Mouse (Mus musculus) kidney, postnatal 14 days (tissue): ENCODE measurements at regions not wholly inside any gene's neighbourhood (a gene's known extent, or its start where the extent isn't known, plus 50 kb on each side); places are given as distances from the start of the nearest gene placed in this dataset.

Experiments used
- DNase-seq: peaks from one replicate; pipeline ENCODE4 v3.0.0; 2022; ENCODE audit warnings: mixed read lengths

DNA sequence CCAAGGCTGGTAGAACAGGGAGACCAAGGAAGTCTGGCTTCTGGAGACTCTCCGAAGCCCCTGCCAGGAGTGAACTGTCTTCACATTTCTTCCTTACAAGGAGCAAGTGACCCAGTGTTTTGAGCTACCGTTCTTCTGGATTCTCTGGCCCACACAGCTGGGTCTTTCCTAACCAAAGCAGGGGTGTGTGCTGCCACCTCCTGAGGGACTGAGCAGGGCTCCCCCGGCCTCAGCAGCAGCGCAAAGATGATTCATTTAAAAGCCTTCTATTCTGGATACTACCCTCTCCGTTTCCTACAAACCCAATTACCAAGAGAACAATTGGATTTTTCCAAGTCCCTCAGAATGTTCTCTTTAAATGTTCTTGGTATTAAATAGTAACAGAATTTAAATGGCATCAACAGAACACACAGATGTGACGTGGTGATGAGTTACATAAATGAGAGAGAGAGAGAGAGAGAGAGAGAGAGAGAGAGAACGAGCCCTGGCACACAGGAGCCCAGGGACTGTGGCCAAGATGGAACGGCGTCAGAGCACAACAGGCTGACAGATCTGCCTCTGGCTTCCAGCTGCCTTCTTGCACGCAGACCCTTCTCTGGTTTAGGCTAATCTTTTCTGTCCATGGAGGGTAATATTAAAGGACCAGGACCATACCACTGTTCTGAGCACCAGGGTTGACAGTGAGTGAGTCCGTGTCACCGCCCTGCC, 191.6 kb downstream of the Agtpbp1 start:
- no peak for DNase-seq

- DNase-seq: no peak
Observed at GRCm38 (mm10) chr13:59392828-59393227, 192.2 kb downstream of the Agtpbp1 start.

DNA sequence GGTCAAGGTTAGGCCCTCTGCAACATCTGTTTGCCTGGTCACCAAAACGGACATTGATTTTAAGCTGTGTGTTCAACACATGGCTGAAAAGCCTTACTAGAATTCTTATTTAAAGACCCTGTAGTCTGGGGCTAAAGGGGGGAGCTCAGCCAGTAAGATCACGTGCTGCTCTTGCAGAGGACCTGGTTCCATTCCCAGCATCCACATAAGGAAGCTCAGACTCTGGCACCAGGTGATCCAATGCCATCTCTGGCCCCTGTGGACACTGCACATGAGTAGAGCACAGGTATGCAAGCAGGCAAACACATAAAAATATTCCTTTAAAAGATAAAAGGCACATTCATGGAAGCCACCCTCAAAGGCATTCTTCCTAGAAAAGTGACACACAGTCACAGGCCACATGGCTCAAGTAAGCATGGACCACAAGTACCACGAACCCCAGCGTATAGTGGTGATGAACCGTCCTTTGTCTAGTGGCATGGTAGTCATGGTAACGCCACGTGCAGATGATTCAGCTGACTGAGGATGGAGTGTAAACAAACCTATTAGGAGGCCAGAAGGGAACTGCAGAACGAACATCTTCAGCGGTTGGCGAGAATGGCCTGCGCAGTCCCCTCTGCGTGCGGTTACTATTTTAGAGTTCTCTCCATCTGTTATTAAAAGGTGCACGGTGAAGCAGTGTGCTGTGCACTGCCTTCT, 197.3 kb downstream of the Agtpbp1 start:
- DNase-seq: no peak

DNA sequence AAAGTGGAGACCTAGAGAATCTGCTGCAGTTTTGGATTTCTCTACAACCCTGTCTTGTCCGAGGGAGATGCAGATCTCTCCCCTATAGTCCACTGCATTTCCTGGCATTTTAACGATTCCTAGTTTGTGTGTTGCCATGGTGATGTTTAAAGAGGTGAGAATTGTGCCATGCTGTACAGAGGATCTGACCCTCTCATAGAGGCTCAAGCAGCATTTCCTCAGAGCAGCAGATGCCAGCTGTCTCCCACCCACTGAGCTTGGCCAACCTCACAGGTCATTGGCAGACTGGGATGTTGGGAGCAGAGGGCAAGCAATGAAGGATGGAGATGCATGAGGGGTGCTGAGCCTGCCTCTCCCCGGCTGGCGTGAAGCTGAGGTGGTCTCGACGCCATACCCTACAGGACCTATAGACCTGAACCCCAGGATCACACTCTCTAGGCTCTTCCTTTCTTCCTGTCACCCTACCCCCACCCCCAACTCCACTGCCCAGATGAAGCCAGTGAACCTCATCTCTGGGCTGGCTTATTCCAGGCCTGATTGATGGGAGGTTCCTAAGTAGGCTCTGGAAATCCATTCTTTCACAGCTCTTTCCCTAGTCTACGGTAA, 198.0 kb downstream of the Agtpbp1 start:
- no peak for DNase-seq

- no peak for DNase-seq
Observed at GRCm38 (mm10) chr13:59385824-59386223, 199.2 kb downstream of the Agtpbp1 start.

GRCm38 (mm10) chr13:59370141-59370816, 214.7 kb downstream of the Agtpbp1 start:
- DNase-seq: no peak

DNA sequence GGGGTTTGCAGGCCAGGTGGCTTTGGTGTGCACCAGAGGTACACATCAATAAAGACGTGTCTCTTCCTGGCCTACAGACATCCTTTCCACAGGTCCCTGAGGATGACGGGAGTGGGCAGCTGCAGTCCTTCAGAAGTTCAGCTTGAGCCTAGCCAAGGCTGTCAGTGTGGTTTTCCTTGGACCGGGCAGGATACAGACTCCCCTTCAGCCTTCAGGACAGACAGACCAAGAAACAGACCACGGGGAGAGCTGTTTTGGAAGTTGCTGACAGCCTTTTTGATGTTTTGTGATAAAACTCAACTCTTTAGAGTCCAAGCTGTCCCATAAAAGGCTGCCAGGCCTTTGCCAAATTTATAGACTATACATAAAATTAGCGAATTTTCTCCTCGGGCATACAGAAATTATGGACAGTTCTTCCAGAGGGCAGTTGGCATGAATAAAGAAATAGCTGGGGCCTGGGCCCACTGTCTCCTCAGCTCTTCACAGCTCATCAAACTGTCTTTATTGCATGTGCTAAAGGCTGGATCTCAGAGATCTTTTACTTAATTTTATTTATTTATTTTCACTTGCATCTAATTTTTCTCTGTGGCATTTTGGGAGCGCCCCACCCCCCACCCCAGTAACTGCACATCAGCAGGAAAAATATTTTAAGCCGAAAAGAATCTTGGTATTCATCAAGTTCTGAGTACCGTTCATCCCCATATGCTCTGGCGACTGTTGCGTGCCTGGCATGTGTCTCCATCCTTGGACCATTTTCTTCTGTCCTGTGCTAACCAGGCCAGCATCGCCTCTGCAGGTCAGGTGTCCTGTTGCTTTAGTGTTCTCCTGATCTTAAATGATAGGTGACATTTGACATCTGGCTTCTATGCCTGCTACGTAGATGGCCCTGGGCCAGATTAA, 216.2 kb downstream of the Agtpbp1 start:
- no peak for DNase-seq

DNA sequence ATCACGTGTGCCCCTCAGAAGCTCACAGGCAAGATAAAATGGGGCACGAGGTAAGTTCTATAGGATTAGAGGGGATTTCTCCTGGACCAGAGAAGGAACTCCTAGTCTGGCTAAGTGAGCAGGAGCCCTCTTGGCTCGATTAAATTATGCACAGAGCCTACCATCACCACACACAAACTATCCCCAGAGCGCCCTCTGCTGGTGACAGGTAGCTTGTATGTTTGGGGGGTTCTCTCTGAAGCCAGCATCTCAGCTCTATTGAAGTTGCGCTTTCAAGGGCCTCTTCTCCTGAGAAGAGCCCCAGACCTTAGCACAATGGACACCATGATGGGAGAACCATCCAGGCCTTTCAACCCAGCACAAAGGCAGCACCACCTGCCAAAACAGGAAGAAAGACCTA, 219.6 kb downstream of the Agtpbp1 start:
- peak; percentile 67 for DNase-seq

GRCm38 (mm10) chr13:59363428-59363827, 221.6 kb downstream of the Agtpbp1 start:
- no peak for DNase-seq

- no peak for DNase-seq
Observed at GRCm38 (mm10) chr13:59361323-59361722, 223.7 kb downstream of the Agtpbp1 start.

DNA sequence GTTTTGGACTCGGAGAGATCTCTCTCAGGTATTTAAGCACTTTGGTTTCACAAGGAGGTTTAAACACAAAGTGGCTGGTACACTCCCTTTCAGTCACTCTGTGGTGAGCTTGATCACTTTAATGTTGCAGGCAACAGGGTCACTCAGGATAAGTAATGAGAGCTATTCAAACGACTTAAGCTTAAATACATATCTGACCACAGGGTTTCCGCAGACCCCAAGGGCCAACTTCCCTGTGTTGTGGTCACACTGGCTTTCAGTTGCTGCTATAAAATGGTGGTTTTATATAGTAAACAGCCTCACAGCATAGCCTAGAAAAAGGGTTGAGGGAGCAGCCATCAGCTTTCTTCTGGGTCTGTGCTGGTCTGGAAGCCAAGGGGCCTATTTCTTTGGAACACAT, 225.0 kb downstream of the Agtpbp1 start:
- no peak for DNase-seq

- no peak for DNase-seq
Observed at GRCm38 (mm10) chr13:59358421-59358820, 226.6 kb downstream of the Agtpbp1 start.

GRCm38 (mm10) chr13:59351461-59351860, 233.6 kb downstream of the Agtpbp1 start:
- no peak for DNase-seq

GRCm38 (mm10) chr13:59350613-59351150, 234.3 kb downstream of the Agtpbp1 start:
- no peak for DNase-seq

DNA sequence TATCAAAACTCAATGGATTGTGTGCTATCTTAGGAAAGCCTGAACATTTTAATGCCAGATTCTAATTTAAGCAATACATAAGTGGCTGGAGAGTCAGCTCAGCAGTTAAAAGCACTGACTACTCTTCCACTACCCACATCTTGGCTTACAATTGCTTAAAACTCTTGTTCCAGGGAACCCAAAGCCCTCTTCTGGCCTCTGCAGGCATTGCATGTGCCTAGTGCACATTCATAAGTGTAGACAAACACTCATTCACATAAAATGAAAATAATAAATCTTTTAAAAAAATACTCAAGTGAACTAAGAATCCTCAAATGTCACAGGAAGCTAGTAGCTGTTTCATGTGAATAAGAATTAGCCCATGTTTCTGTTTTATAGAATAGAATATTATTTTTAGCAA, 236.5 kb downstream of the Agtpbp1 start:
- DNase-seq: no peak

DNA sequence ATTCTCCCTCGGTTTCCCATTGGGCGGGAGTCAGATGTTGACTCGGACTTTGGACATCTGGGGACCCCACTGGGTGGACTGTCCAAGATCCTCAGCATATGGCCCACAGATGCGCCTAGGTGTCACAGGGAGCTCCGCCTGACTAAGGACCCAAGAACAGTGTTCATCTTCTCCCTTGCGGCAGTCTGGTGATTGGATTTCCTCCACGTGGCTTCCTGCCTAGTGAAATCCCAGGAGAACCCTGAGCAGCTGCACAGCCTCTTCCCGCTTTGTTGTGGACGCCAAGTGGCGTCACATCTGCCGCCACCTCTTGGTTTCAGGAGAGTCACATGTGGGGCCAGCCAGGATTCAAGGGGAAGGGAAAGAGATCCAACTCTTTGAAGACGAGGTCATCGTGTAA, 243.2 kb downstream of the Agtpbp1 start:
- DNase-seq: peak; percentile 20

- no peak for DNase-seq
Observed at GRCm38 (mm10) chr13:59338436-59338835, 246.6 kb downstream of the Agtpbp1 start.

DNA sequence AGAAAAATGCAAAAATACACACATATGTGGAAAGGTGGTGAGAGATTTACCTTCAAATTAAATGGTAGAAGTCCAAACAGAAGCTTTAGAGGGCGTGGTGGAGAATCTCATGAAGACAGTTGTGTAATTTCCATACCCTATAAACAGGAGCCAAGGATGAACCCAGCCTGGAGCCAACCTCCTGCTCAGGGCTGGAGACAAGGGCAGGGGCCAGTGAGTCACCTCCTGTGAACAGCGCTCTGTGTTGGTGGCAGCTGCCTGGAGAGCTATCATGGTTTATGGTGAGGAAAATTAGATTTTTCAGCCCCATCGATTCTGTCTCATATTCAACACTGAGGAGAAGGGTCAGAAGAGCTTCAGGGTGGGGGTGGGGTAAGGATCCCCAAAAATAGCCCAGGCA, 261.1 kb downstream of the Agtpbp1 start:
- no peak for DNase-seq

GRCm38 (mm10) chr13:59323441-59323840, 261.6 kb downstream of the Agtpbp1 start:
- DNase-seq: peak; percentile 17

GRCm38 (mm10) chr13:59320261-59320660, 264.8 kb downstream of the Agtpbp1 start:
- DNase-seq: no peak

DNA sequence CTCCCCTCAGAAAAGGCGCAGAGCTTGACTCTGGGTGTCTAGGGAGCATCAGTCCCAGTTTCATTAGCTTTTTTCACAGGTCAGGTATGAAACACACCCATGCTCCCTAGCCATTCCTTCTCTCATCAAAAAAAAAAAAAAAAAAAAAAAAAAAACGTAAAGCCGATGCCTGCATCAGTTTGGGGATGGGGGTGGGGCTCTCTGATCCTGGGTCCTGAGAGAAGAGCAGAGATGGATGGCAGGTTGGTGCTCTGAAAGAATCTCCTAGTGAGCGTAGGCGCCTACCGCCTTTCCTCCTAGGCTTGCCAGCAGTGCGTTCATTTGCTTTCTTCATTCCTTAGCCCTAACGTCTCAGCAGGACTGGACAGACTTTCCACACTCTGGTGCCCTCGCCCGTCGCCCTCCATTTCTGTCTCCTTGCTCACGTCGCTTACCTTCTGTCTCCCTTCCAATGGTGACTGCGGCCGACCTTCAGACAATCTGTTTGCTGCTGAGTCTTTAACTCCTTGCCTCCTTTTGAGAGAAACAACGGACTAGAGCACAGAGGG, 267.5 kb downstream of the Agtpbp1 start:
- no peak for DNase-seq

DNA sequence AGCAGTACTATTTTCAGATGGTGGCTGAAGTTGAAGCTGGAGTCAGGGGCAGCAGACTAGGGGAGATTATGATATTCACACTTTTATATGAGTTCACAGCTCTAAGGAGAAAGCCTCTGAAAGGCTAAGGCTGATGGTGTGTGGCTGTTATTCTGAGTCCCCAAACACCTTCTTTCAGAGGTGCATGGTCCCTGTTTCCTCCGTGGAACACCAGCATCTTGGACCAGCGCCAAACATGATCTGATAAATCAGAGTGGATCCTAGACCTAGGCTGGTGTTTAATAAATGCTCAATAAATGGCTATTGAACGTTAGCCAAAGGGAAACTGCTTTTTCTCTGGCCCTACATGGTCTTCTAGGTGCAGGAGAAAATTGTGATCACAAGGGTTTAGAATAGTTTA, 269.2 kb downstream of the Agtpbp1 start:
- no peak for DNase-seq
